Mouse (Mus musculus) heart, adult 2 months (tissue): ENCODE measurements at regions not wholly inside any gene's neighbourhood (a gene's known extent, or its start where the extent isn't known, plus 50 kb on each side); places are given as distances from the start of the nearest gene placed in this dataset.

Experiments used
- CTCF ChIP-seq: fragments of 200-600 bp; IDR thresholded peaks from 2 replicates; pipeline ENCODE4 v1.8.1; 2022; ENCODE audit warnings: antibody characterized with exemption, mild to moderate bottlenecking, moderate library complexity
- POLR2A ChIP-seq: fragments of 200-500 bp; IDR thresholded peaks from 2 replicates; pipeline ENCODE4 v1.6.1; 2011; ENCODE audit warnings: mild to moderate bottlenecking, low read depth, low read length, control low read depth; ENCODE audit not compliant: insufficient read depth

- TF ChIP-seq POLR2A (no peak), CTCF (no peak)
Measured at GRCm38 (mm10) chr13:45325736-45326293, 63.7 kb upstream of the Mylip start.
